Mouse (Mus musculus) embryonic facial prominence, embryonic 13.5 days (tissue): ENCODE measurements around the gene Pga5. TPM values are rescaled to one million over a fixed set of nuclear protein-coding genes. Genes with fewer than 3 reads are reported as not detected.

Source experiments
- ATAC-seq: fragments of 200-750 bp; cut with Nextera tagmentation; 2 replicates; pipeline ENCODE4 v1.8.0; 2017; ENCODE audit warnings: low read depth; ENCODE audit not compliant: insufficient number of reproducible peaks, insufficient read depth, low FRiP score, low TSS enrichment
- H3K27ac ChIP-seq: fragments of 300-500 bp; sonication (generic); 2 replicates; pipeline ENCODE4 v1.5.1; 2015; ENCODE audit warnings: moderate library complexity, mild to moderate bottlenecking, inconsistent platforms
- H3K27me3 ChIP-seq: fragments of 300-500 bp; sonication (generic); 2 replicates; pipeline ENCODE4 v1.6.1; 2015; ENCODE audit warnings: mild to moderate bottlenecking, inconsistent platforms
- H3K36me3 ChIP-seq: fragments of 300-500 bp; sonication (generic); 2 replicates; pipeline ENCODE4 v1.6.1; 2015; ENCODE audit warnings: mild to moderate bottlenecking, inconsistent platforms
- H3K4me1 ChIP-seq: fragments of 300-500 bp; sonication (generic); 2 replicates; pipeline ENCODE4 v1.6.1; 2015; ENCODE audit warnings: inconsistent platforms
- H3K4me2 ChIP-seq: fragments of 300-500 bp; sonication (generic); 2 replicates; pipeline ENCODE4 v1.6.1; 2015; ENCODE audit warnings: moderate library complexity, mild to moderate bottlenecking, inconsistent platforms
- H3K4me3 ChIP-seq: fragments of 300-500 bp; sonication (generic); 2 replicates; pipeline ENCODE4 v1.5.1; 2015; ENCODE audit warnings: mild to moderate bottlenecking, inconsistent platforms
- H3K9ac ChIP-seq: fragments of 300-500 bp; sonication (generic); 2 replicates; pipeline ENCODE4 v1.6.1; 2015; ENCODE audit warnings: mild to moderate bottlenecking, inconsistent platforms
- H3K9me3 ChIP-seq: fragments of 300-500 bp; sonication (generic); 2 replicates; pipeline ENCODE4 v1.6.1; 2016; ENCODE audit warnings: inconsistent platforms
- WGBS: fragments of 180-500 bp; shearing (Covaris S2); methylation state at CpG from one replicate; pipeline ENCODE4 v1.1.7; 2015; ENCODE audit warnings: mixed read lengths; 5-methylcytosine and 5-hydroxymethylcytosine counted together
- polyA plus RNA-seq: library from polyadenylated mRNA; unstranded; fragments of >200 nt; fragmentation: Nextera tagmentation; extraction: Ambion mirVana; gene quantifications from 2 replicates; pipeline ENCODE4 v1.2.1, GENCODE M21; 2015

The Pga5 gene
- polyA plus RNA-seq, 1 experiment from 2014 or later: not detected

GRCm38 (mm10) chr19:10634872-10635318 is 43.0 kb downstream of the Pga5 start:
- Histone ChIP-seq H3K9ac (peak overlapping the region; percentile 77), H3K4me3 (peak overlapping the region; percentile 50), H3K36me3 (peaks cover 6% of the 10 kb centered on the region), H3K4me2 (peak overlapping the region; percentile 81), H3K4me1 (peaks cover 17% of the 10 kb centered on the region), H3K9me3 (no peaks in the 10 kb centered on the region), H3K27me3 (no peaks in the 10 kb centered on the region), H3K27ac (no peak overlapping the region; the same call in 1 of the 2 replicates)
- 2% methylated on average over 21 of the region's 21 CpGs for WGBS
- ATAC-seq: peak; percentile 83

- Histone ChIP-seq H3K4me1 (peaks cover 17% of the 10 kb centered on the region), H3K4me3 (peak within 1 kb of the TSS; percentile 50), H3K36me3 (peaks cover 12% of the 10 kb centered on the region), H3K9me3 (no peaks in the 10 kb centered on the region), H3K9ac (peak within 1 kb of the TSS; percentile 77), H3K27ac (peak within 1 kb of the TSS; percentile 44), H3K27me3 (no peaks in the 10 kb centered on the region), H3K4me2 (peak within 1 kb of the TSS; percentile 81)
- WGBS: 2% methylated on average over 32 of the region's 32 CpGs
- peak; percentile 65 for ATAC-seq
These were observed 43.6 kb downstream of the Pga5 start, which contains the start of gene Vwce for GRCm38 (mm10) chr19:10634106-10634871. Vwce (plus strand) TSS chr19:10634213.

Other genes starting within 250 kb of the Pga5 start
- gene Lrrc10b, start 220.6 kb downstream of the Pga5 start, polyA plus RNA-seq: 0.25 and 0.28 TPM in 2 replicates
- 0.27 and 0.39 TPM in 2 replicates for gene Ppp1r32, start 195.1 kb downstream of the Pga5 start, polyA plus RNA-seq
- gene Cpsf7, start 152.8 kb downstream of the Pga5 start, polyA plus RNA-seq: 48.3 and 50.1 TPM in 2 replicates
- 59.9 and 63.5 TPM in 2 replicates for gene Sdhaf2, start 151.9 kb downstream of the Pga5 start, polyA plus RNA-seq
- 62.9 and 63.7 TPM in 2 replicates for gene Tmem216, start 121.8 kb downstream of the Pga5 start, polyA plus RNA-seq
- 18.7 and 21.8 TPM in 2 replicates for gene Cyb561a3, start 100.9 kb downstream of the Pga5 start, polyA plus RNA-seq
- gene Tmem138, start 100.7 kb downstream of the Pga5 start, polyA plus RNA-seq: 38.3 and 39.1 TPM in 2 replicates
- 355 and 368 TPM in 2 replicates for gene Ddb1, start 72.7 kb downstream of the Pga5 start, polyA plus RNA-seq
- 16.3 and 17.0 TPM in 2 replicates for gene Tkfc, start 72.4 kb downstream of the Pga5 start, polyA plus RNA-seq
- gene Vwce, start 43.9 kb downstream of the Pga5 start, polyA plus RNA-seq: 3.1 and 3.8 TPM in 2 replicates
- 36.4 and 36.8 TPM in 2 replicates for gene Vps37c, start 10.7 kb upstream of the Pga5 start, polyA plus RNA-seq
- gene Cd5, start 60.9 kb upstream of the Pga5 start, polyA plus RNA-seq: 0.41 and 0.42 TPM in 2 replicates
- gene Cd6, start 152.0 kb upstream of the Pga5 start, polyA plus RNA-seq: 0.08 and 0.15 TPM in 2 replicates
- gene Slc15a3, start 161.7 kb upstream of the Pga5 start, polyA plus RNA-seq: 0.34 and 0.41 TPM in 2 replicates
- 99.9 and 107 TPM in 2 replicates for gene Tmem132a, start 191.9 kb upstream of the Pga5 start, polyA plus RNA-seq
- gene Tmem109, start 203.9 kb upstream of the Pga5 start, polyA plus RNA-seq: 82.6 and 87.1 TPM in 2 replicates
- 45.3 and 47.5 TPM in 2 replicates for gene Prpf19, start 217.2 kb upstream of the Pga5 start, polyA plus RNA-seq
- gene Zp1, start 242.6 kb upstream of the Pga5 start, polyA plus RNA-seq: not detected in 2 replicates